19 mouse cellular contexts compared by ENCODE assay signal in the genomic region with DNA sequence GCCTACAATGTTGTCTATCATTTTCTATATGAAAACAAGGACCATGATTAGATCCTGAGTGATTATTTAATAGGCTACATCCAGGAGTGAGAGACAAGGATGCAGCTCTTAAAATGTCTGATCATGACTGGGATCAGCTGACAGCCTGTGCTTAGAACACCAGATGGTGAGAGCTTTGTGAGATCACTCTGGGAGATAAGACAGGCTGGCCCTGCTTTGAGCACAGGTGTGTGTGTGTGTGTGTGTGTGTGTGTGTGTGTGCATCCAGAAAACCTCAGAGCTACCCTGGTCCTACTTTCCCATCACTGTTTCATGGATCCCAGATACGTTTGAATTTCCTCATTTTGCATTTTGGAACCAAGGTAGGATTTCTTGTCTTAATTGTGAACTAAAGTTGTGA. TPM values are rescaled to one million over a fixed set of nuclear protein-coding genes. Genes with fewer than 3 reads are reported as not detected.
"Had no signal": no experiment of that assay in that cellular context is flagged by ENCODE, and none has a peak within 500 bp of the region (broad histone marks: within the 10 kb centered on the region; RNA-seq: fewer than 3 reads in every experiment).

No protein-coding gene starts in this region.

RNA-seq across cellular contexts. Expression of a gene that starts 1.3 kb away (rescaled TPM):
- polyA plus RNA-seq: heart, adult 2 months; heart, embryonic 11.5 days; heart, embryonic 13.5 days; heart, embryonic 15.5 days; heart, postnatal 0 days; hindbrain, embryonic 11.5 days; hindbrain, embryonic 13.5 days; hindbrain, embryonic 15.5 days; intestine, embryonic 14.5 days; intestine, embryonic 16.5 days; kidney, adult 2 months; kidney, embryonic 15.5 days; kidney, postnatal 0 days; large intestine, adult 2 months; limb, embryonic 10.5 days; limb, embryonic 12.5 days; liver, embryonic 11.5 days; liver, embryonic 13.5 days had no signal

RNA-seq across cellular contexts. Expression of a gene that starts 13.2 kb away (rescaled TPM):
- polyA plus RNA-seq: heart, adult 2 months; heart, embryonic 11.5 days; heart, embryonic 13.5 days; heart, embryonic 15.5 days; heart, postnatal 0 days; hindbrain, embryonic 11.5 days; hindbrain, embryonic 13.5 days; hindbrain, embryonic 15.5 days; intestine, embryonic 14.5 days; intestine, embryonic 16.5 days; kidney, adult 2 months; kidney, embryonic 15.5 days; kidney, postnatal 0 days; large intestine, adult 2 months; limb, embryonic 10.5 days; limb, embryonic 12.5 days; liver, embryonic 11.5 days; liver, embryonic 13.5 days had no signal

RNA-seq across cellular contexts. Expression of a gene that starts 25.7 kb away (rescaled TPM):
- polyA plus RNA-seq: heart, adult 2 months; heart, embryonic 11.5 days; heart, embryonic 13.5 days; heart, embryonic 15.5 days; heart, postnatal 0 days; hindbrain, embryonic 11.5 days; hindbrain, embryonic 13.5 days; hindbrain, embryonic 15.5 days; intestine, embryonic 14.5 days; intestine, embryonic 16.5 days; kidney, adult 2 months; kidney, embryonic 15.5 days; kidney, postnatal 0 days; large intestine, adult 2 months; limb, embryonic 10.5 days; limb, embryonic 12.5 days; liver, embryonic 11.5 days; liver, embryonic 13.5 days had no signal

RNA-seq across cellular contexts. Expression of a gene that starts 31.3 kb away (rescaled TPM):
- polyA plus RNA-seq: heart, adult 2 months; hindbrain, embryonic 11.5 days; hindbrain, embryonic 13.5 days; hindbrain, embryonic 15.5 days; intestine, embryonic 14.5 days; kidney, adult 2 months; kidney, postnatal 0 days; large intestine, adult 2 months; limb, embryonic 10.5 days; limb, embryonic 12.5 days had no signal

RNA-seq across cellular contexts. Expression of a gene that starts 40.7 kb away (rescaled TPM):
- polyA plus RNA-seq: heart, adult 2 months; heart, embryonic 11.5 days; heart, embryonic 13.5 days; heart, embryonic 15.5 days; heart, postnatal 0 days; hindbrain, embryonic 11.5 days; hindbrain, embryonic 13.5 days; hindbrain, embryonic 15.5 days; intestine, embryonic 14.5 days; intestine, embryonic 16.5 days; kidney, adult 2 months; kidney, embryonic 15.5 days; kidney, postnatal 0 days; large intestine, adult 2 months; limb, embryonic 10.5 days; limb, embryonic 12.5 days; limb, embryonic 14.5 days; liver, embryonic 11.5 days; liver, embryonic 13.5 days had no signal
